ENCODE assay signal across 15 mouse cellular contexts in the genomic region with DNA sequence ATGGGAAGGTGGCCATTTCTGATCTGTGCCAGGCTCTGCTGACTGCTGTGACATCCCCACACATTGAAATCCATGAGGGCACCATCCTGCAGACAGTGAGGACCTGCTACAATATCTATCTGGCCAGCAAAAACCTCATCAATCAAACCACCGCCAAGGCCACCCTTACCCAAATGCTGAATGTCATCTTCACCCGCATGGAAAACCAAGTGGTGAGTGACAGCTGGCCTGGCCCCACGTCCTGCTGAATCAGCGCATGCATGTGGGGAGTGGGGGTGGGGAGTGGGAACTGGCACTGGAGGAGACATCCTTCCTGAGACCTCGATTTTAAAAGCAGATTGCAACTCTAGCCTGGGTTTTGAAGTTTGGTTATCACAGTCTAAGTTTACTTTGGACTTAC. TPM values are rescaled to one million over a fixed set of nuclear protein-coding genes. Genes with fewer than 3 reads are reported as not detected.
DNase-seq lines count a peak whose midpoint lies in the region.
"Had no signal": no experiment of that assay in that cellular context is flagged by ENCODE, and none has a peak within 500 bp of the region (broad histone marks: within the 10 kb centered on the region; RNA-seq: fewer than 3 reads in every experiment).

No protein-coding gene starts in this region.

- DNase-seq in cerebellum, postnatal 14 days: peak; percentile 46 to 48
- DNase-seq in cerebellum, postnatal 36 days: no peak
- peak; percentile 88 for DNase-seq in adrenal gland, adult 2 months
- peak; percentile 69 for DNase-seq in adrenal gland, adult 8-10 months
- DNase-seq in adrenal gland, postnatal 25 days: peak; percentile 69
- DNase-seq in spleen, adult 18-20 months: no peak
- no peak for DNase-seq in spleen, postnatal 4 days (ENCODE audit: low spot score in 2 of 2)
- DNase-seq: cerebellum, adult 18-20 months; cerebellum, adult 9-11 months; forebrain, postnatal 0 days; gastrocnemius, postnatal 36 days; heart, adult 2 months; heart, postnatal 14 days; heart, postnatal 4 days; kidney, adult 2 months had no signal

RNA-seq across cellular contexts. Expression of a gene that starts 30.2 kb away (rescaled TPM):
- total RNA-seq in adrenal gland, adult 2 months (2021): 10 to 100 TPM; 64.3 to 80.6 TPM
- 16.8 and 21.8 TPM in 2 replicates for polyA plus RNA-seq in adrenal gland, adult 2 months (2012; rRNA removed)
- 10 to 100 TPM; 59.7 to 83.9 (median 74.0) TPM for total RNA-seq in adrenal gland, adult 8-10 months (2022)
- 57.5 and 72.2 TPM in 2 replicates for total RNA-seq in adrenal gland, postnatal 25 days (2021)

RNA-seq across cellular contexts. Expression of a gene that starts 43.2 kb away (rescaled TPM):
- total RNA-seq in adrenal gland, adult 2 months (2021): 1 to 10 TPM; 3.6 to 3.9 TPM
- polyA plus RNA-seq in adrenal gland, adult 2 months (2012; rRNA removed): 2.7 and 4.5 TPM in 2 replicates
- 1 to 10 TPM; 3.9 to 8.1 (median 4.9) TPM for total RNA-seq in adrenal gland, adult 8-10 months (2022)
- total RNA-seq in adrenal gland, postnatal 25 days (2021): 3.9 and 4.1 TPM in 2 replicates

Comparison
In these comparisons a context has a peak if more than half of its experiments do, and no peak if none do; other contexts are left out.
1. DNase-seq: peak in cerebellum, postnatal 14 days (2 of 2), adrenal gland, adult 2 months (single experiment), adrenal gland, adult 8-10 months (single experiment) and adrenal gland, postnatal 25 days (single experiment); none in cerebellum, postnatal 36 days (0 of 2), spleen, adult 18-20 months (0 of 2) and spleen, postnatal 4 days (0 of 2).